In genomic region chr11:79584191-79584590, GRCm38 (mm10) we compare ENCODE assay signal across 9 mouse cellular contexts. TPM values are rescaled to one million over a fixed set of nuclear protein-coding genes. Genes with fewer than 3 reads are reported as not detected.
DNase-seq lines count a peak whose midpoint lies in the region; ATAC-seq and TF ChIP-seq lines count a peak whose summit lies in the region.
"Had no signal": no experiment of that assay in that cellular context is flagged by ENCODE, and none has a peak within 500 bp of the region (broad histone marks: within the 10 kb centered on the region; RNA-seq: fewer than 3 reads in every experiment).

No protein-coding gene starts in this region.

- no peaks in the 10 kb centered on the region for H3K27me3 ChIP-seq in lung, postnatal 0 days (replicated peaks; ENCODE audit: insufficient read depth, low read length)

- H3K4me1 ChIP-seq in lung, postnatal 0 days (ENCODE audit: insufficient read depth, low read depth, low read length) = no peaks in the 10 kb centered on the region

- H3K4me2 ChIP-seq in lung, postnatal 0 days (replicated peaks; ENCODE audit: low read depth, low read length) = no peak overlapping the region

- no peaks in the 10 kb centered on the region for H3K36me3 ChIP-seq in lung, postnatal 0 days (ENCODE audit: insufficient read depth, low read length)

- H3K9me3 ChIP-seq in lung, postnatal 0 days (ENCODE audit: low read length) = no peaks in the 10 kb centered on the region

- intact Hi-C loops in heart, postnatal 10 days (cut with DNase I) = loop anchor here (1.0 kb wide), 1 partner anchor 102 kb away; no protein-coding TSS in a partner anchor

- H3K27ac ChIP-seq in lung, postnatal 0 days (ENCODE audit: low read length) = no peak overlapping the region
- H3K27ac ChIP-seq: macrophage had no signal

- no peak overlapping the region for H3K9ac ChIP-seq in lung, postnatal 0 days (replicated peaks; ENCODE audit: low read depth)

- no peak for TF ChIP-seq EP300 in lung, postnatal 0 days (IDR thresholded peaks at IDR 0.05)

- H3K4me3 ChIP-seq in lung, postnatal 0 days (ENCODE audit: low read depth, low read length) = no peak overlapping the region

- 4% methylated on average over 5 of the region's 5 CpGs for WGBS in large intestine, adult 2 months
- WGBS in lung, postnatal 0 days = 6% methylated on average over 5 of the region's 5 CpGs

- peak; percentile 64 for DNase-seq in gastrocnemius, adult 18-20 months (ENCODE audit: low spot score)
- no peak for DNase-seq in gastrocnemius, postnatal 25 days
- DNase-seq in adrenal gland, adult 8-10 months = peak; percentile 21
- peak; percentile 89 for DNase-seq in embryo, embryonic 10.5 days (ENCODE audit: low spot score)
- peak; percentile 72 to 82 for DNase-seq in heart, postnatal 10 days
- peak; percentile 22 for DNase-seq in large intestine, adult 2 months (ENCODE audit: low read depth, low spot score)
- DNase-seq in lung, postnatal 0 days (ENCODE audit: low spot score) = peak; percentile 76
- DNase-seq in retina, postnatal 1 day = peak; percentile 89

- TF ChIP-seq CTCF in lung, postnatal 0 days (IDR thresholded peaks at IDR 0.05) = peak; percentile 89

- peak; percentile 41; the same call in 1 of the 2 replicates for ATAC-seq in lung, postnatal 0 days

RNA-seq across cellular contexts. Expression of gene Rab11fip4, which starts 6.8 kb away (rescaled TPM):
- total RNA-seq in gastrocnemius, adult 18-20 months (2021) = under 1 TPM; 0.27 to 0.52 TPM
- 1 to 10 TPM in 1 of 2 experiments, under 1 TPM in 1; 0.99 to 1.8 TPM for total RNA-seq in gastrocnemius, postnatal 25 days (2021)
- total RNA-seq in adrenal gland, adult 8-10 months (2022) = 10 to 100 TPM in 2 of 4 experiments, 1 to 10 TPM in 2; 4.7 to 20.6 (median 10.4) TPM
- under 1 TPM; 0.07 to 0.38 TPM for total RNA-seq in heart, postnatal 10 days (2021)
- polyA plus RNA-seq in large intestine, adult 2 months (2012; rRNA removed) = 4.7 and 8.7 TPM in 2 replicates
- 0.74 and 1.1 TPM in 2 replicates for polyA plus RNA-seq in lung, postnatal 0 days (2015; fragmentation: Nextera tagmentation; extraction: Ambion mirVana)

RNA-seq across cellular contexts. Expression of gene Evi2a, which starts 53.8 kb away (rescaled TPM):
- total RNA-seq in gastrocnemius, adult 18-20 months (2021) = 1 to 10 TPM; 3.7 TPM
- total RNA-seq in gastrocnemius, postnatal 25 days (2021) = 1 to 10 TPM; 3.0 to 3.8 TPM
- total RNA-seq in adrenal gland, adult 8-10 months (2022) = 1 to 10 TPM; 3.2 to 7.0 (median 4.9) TPM
- 1 to 10 TPM in 1 of 2 experiments, under 1 TPM in 1; 0.81 to 2.0 TPM for total RNA-seq in heart, postnatal 10 days (2021)
- polyA plus RNA-seq in large intestine, adult 2 months (2012; rRNA removed) = 4.9 and 8.7 TPM in 2 replicates
- polyA plus RNA-seq in lung, postnatal 0 days (2015; fragmentation: Nextera tagmentation; extraction: Ambion mirVana) = 6.4 and 8.0 TPM in 2 replicates

RNA-seq across cellular contexts. Expression of gene Evi2, which starts 53.8 kb away (rescaled TPM):
- not detected for total RNA-seq in gastrocnemius, adult 18-20 months (2021)
- total RNA-seq in gastrocnemius, postnatal 25 days (2021) = under 1 TPM in 1 of 2 experiments, not detected in 1; 0.13 TPM
- under 1 TPM; 0.12 to 0.35 (median 0.21) TPM for total RNA-seq in adrenal gland, adult 8-10 months (2022)
- total RNA-seq in heart, postnatal 10 days (2021) = under 1 TPM; 0.10 TPM
- polyA plus RNA-seq in large intestine, adult 2 months (2012; rRNA removed) = 0.24 and 0.58 TPM in 2 replicates
- polyA plus RNA-seq in lung, postnatal 0 days (2015; fragmentation: Nextera tagmentation; extraction: Ambion mirVana) = 0.61 and 0.64 TPM in 2 replicates
